Mouse (Mus musculus): ENCODE data around the gene Gm37240. TPM values are rescaled to one million over a fixed set of nuclear protein-coding genes. Genes with fewer than 3 reads are reported as not detected.

The Gm37240 gene
- polyA plus RNA-seq, 1 experiment from 2014 or later = 8.9 TPM

DNA sequence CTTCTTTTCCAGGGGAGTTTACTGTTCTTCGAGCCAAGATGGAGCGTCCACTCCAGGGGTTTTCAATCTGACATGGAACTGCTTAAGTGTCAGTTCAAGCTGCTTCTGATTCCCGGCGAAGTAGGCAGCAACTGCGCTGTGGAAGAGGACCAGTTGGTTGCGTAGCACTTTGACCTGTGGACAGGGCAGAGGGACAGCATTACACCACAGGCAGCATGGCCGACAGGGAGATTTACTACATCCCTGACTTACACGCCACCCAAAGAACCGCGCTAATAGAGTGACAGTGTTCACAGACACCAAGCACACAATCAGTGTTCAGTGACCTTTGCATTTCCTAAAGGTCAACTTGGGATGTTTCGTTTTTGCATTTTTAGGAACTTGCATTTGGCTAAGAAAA lies 1389.6 kb downstream of the Gm37240 start:
- WGBS = 44% methylated on average over 11 of the region's 11 CpGs
- Histone ChIP-seq H3K27me3 (no peaks in the 10 kb centered on the region), H3K4me3 (replicated peaks) (no peak overlapping the region), H3K4me2 (no peak overlapping the region), H3K9ac (no peak overlapping the region), H3K4me1 (0 out of 2 replicates have a peak, but pooled peaks cover 3% of the 10 kb centered on the region), H3K9me3 (replicated peaks) (no peaks in the 10 kb centered on the region), H3K27ac (no peak overlapping the region), H3K36me3 (peaks cover 18% of the 10 kb centered on the region)
- ATAC-seq (replicated peaks; ENCODE audit: low FRiP score) = no peak

DNA sequence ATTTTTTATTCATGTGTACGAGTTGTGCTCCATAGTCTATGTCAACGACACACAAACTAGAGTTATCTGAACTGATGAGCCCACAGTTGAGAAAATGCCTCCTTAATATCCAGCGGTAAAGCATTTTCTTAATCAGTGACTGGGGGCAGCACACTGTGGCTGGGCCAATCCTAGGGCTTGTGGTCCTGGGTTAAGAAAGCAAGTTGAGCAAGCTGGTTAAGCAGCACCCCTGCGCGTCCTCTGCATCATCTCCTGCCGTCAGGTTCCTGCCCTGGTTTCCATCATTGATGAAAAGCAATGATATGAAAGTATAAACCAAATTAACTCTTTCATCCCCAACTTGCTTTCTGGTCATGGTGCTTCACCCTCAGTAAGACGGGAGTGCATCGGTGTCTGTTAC lies 1394.7 kb downstream of the Gm37240 start:
- H3K9ac ChIP-seq = no peak overlapping the region
- H3K27me3 ChIP-seq = no peaks in the 10 kb centered on the region
- no peak overlapping the region for H3K4me2 ChIP-seq
- H3K9me3 ChIP-seq (replicated peaks) = no peaks in the 10 kb centered on the region
- no peak overlapping the region for H3K4me3 ChIP-seq (replicated peaks)
- 0 out of 2 replicates have a peak, but pooled peaks cover under 1% of the 10 kb centered on the region for H3K4me1 ChIP-seq
- no peak for ATAC-seq (replicated peaks; ENCODE audit: low FRiP score)
- WGBS = 85% methylated on average over 8 of the region's 8 CpGs
- no peak overlapping the region for H3K27ac ChIP-seq
- H3K36me3 ChIP-seq = peaks cover 16% of the 10 kb centered on the region

GRCm38 (mm10) chr3:84492148-84492547 lies 1395.2 kb downstream of the Gm37240 start:
- H3K4me2 ChIP-seq = no peak overlapping the region
- no peak overlapping the region for H3K27ac ChIP-seq
- H3K9me3 ChIP-seq (replicated peaks) = no peaks in the 10 kb centered on the region
- no peak overlapping the region for H3K9ac ChIP-seq
- H3K36me3 ChIP-seq = peaks cover 14% of the 10 kb centered on the region
- WGBS = 81% methylated on average over 4 of the region's 4 CpGs
- ATAC-seq (replicated peaks; ENCODE audit: low FRiP score) = no peak
- no peaks in the 10 kb centered on the region for H3K4me1 ChIP-seq
- no peaks in the 10 kb centered on the region for H3K27me3 ChIP-seq
- H3K4me3 ChIP-seq (replicated peaks) = no peak overlapping the region

GRCm38 (mm10) chr3:84488716-84489115 lies 1398.6 kb downstream of the Gm37240 start:
- no peak overlapping the region for H3K27ac ChIP-seq
- H3K4me1 ChIP-seq = no peaks in the 10 kb centered on the region
- H3K27me3 ChIP-seq = no peaks in the 10 kb centered on the region
- H3K9me3 ChIP-seq (replicated peaks) = no peaks in the 10 kb centered on the region
- no peak overlapping the region for H3K4me3 ChIP-seq (replicated peaks)
- WGBS = 67% methylated on average over 6 of the region's 6 CpGs
- H3K36me3 ChIP-seq = peaks cover 9% of the 10 kb centered on the region; the same call in 1 of the 2 replicates
- no peak overlapping the region for H3K4me2 ChIP-seq
- ATAC-seq (replicated peaks; ENCODE audit: low FRiP score) = no peak
- H3K9ac ChIP-seq = no peak overlapping the region

GRCm38 (mm10) chr3:84484891-84485290 lies 1402.4 kb downstream of the Gm37240 start:
- Histone ChIP-seq H3K4me3 (replicated peaks) (no peak overlapping the region), H3K9me3 (replicated peaks) (no peaks in the 10 kb centered on the region), H3K36me3 (no peaks in the 10 kb centered on the region), H3K4me2 (no peak overlapping the region), H3K4me1 (peaks cover 14% of the 10 kb centered on the region), H3K27ac (no peak overlapping the region), H3K27me3 (peaks cover 15% of the 10 kb centered on the region; the same call in 1 of the 2 replicates), H3K9ac (no peak overlapping the region)
- no peak for ATAC-seq (replicated peaks; ENCODE audit: low FRiP score)
- 58% methylated on average over 3 of the region's 3 CpGs for WGBS

DNA sequence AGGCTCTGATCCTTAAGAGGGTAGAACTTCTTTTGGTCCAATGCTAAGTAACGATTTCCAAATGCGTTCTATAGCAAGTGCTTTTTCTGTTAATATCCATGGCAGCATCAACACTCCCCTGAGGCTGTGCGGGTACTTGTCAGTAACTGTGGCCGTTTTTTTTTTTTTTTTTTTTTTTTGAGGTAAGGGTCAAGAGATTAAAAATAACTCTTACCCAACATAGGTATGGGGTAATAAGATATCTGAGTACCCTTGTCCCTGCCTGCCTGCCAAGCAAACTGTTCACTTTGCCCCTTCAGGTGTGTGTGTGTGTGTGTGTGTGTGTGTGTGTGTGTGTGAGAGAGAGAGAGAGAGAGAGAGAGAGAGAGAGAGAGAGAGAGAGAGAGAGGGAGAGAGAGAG lies 1403.0 kb downstream of the Gm37240 start:
- Histone ChIP-seq H3K27ac (no peak overlapping the region), H3K9ac (no peak overlapping the region), H3K4me1 (peaks cover 20% of the 10 kb centered on the region), H3K4me3 (replicated peaks) (no peak overlapping the region), H3K9me3 (replicated peaks) (no peaks in the 10 kb centered on the region), H3K36me3 (no peaks in the 10 kb centered on the region), H3K27me3 (peaks cover 21% of the 10 kb centered on the region), H3K4me2 (no peak overlapping the region)
- ATAC-seq (replicated peaks; ENCODE audit: low FRiP score) = no peak
- WGBS = 68% methylated on average over 4 of the region's 4 CpGs

DNA sequence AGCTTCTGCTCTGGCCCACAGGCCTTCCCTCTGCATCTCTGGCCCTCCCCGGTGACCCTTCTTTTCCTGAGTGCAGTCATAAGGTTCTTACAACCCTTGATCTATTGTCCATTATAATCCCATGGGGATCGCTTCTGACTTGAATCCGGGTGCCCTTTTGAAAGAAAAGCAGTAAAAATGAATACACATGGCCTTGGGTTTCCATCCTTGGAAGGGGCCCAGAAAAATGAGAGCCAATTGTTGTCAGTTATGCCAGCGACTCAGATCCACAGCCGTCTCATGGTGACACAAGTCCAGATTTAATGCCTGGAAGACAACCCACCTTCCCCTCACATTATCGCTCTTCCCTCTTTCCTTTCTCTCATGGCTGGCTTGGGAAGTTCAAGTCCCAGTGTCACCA lies 1405.2 kb downstream of the Gm37240 start:
- H3K9ac ChIP-seq = no peak overlapping the region
- no peaks in the 10 kb centered on the region for H3K9me3 ChIP-seq (replicated peaks)
- H3K4me1 ChIP-seq = peaks cover 31% of the 10 kb centered on the region
- no peak overlapping the region for H3K4me2 ChIP-seq
- 65% methylated on average over 6 of the region's 6 CpGs for WGBS
- H3K27ac ChIP-seq = no peak overlapping the region
- H3K4me3 ChIP-seq (replicated peaks) = no peak overlapping the region
- H3K36me3 ChIP-seq = no peaks in the 10 kb centered on the region
- no peak for ATAC-seq (replicated peaks; ENCODE audit: low FRiP score)
- H3K27me3 ChIP-seq = peaks cover 43% of the 10 kb centered on the region

DNA sequence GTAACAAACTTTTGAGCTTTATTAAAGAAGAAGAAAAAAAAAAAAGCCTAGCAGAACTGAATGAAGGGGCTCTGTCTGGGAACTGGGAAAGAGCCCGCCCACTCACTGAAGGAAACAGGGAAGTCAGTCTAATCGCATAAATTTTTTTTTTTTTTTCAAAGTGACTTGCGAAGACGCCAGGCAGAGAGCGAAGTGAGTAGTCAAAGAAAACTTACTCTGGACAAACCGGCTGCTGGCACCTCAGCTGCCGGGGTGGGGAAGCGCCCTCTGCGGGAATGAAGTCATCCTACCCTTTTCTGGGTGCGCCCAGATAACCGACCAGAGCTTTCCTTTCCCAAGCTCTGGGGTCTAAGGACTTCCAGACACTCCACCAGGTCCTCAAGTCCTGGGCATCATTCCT lies 1406.2 kb downstream of the Gm37240 start:
- H3K36me3 ChIP-seq = no peaks in the 10 kb centered on the region
- peaks cover 31% of the 10 kb centered on the region for H3K4me1 ChIP-seq
- H3K9ac ChIP-seq = no peak overlapping the region
- no peaks in the 10 kb centered on the region for H3K9me3 ChIP-seq (replicated peaks)
- peaks cover 51% of the 10 kb centered on the region for H3K27me3 ChIP-seq
- peak overlapping the region; percentile 69 for H3K4me3 ChIP-seq (replicated peaks)
- ATAC-seq (replicated peaks; ENCODE audit: low FRiP score) = 0 out of 2 replicates have a peak, but pooled peaks have one; percentile 16
- no peak overlapping the region for H3K27ac ChIP-seq
- H3K4me2 ChIP-seq = peak overlapping the region; percentile 100
- WGBS = 4% methylated on average over 11 of the region's 11 CpGs

GRCm38 (mm10) chr3:84480006-84480897 lies 1407.1 kb downstream of the Gm37240 start, which contains the start of gene Fhdc1:
Fhdc1 (minus strand) TSS chr3:84480429.
- peak within 1 kb of the TSS; percentile 69 for H3K4me3 ChIP-seq (replicated peaks)
- under 1% methylated on average over 81 of the region's 82 CpGs for WGBS
- peak within 1 kb of the TSS; percentile 60 for H3K9ac ChIP-seq
- ATAC-seq (replicated peaks; ENCODE audit: low FRiP score) = peak; percentile 90
- peaks cover 55% of the 10 kb centered on the region for H3K27me3 ChIP-seq
- no peaks in the 10 kb centered on the region for H3K9me3 ChIP-seq (replicated peaks)
- peak within 1 kb of the TSS; percentile 100 for H3K4me2 ChIP-seq
- no peaks in the 10 kb centered on the region for H3K36me3 ChIP-seq
- H3K4me1 ChIP-seq = peaks cover 31% of the 10 kb centered on the region
- H3K27ac ChIP-seq = 0 out of 2 replicates have a peak within 1 kb of the TSS, but pooled peaks have one; percentile 32

GRCm38 (mm10) chr3:84479293-84480005 lies 1407.9 kb downstream of the Gm37240 start:
- Histone ChIP-seq H3K4me3 (replicated peaks) (peak overlapping the region; percentile 69), H3K9me3 (replicated peaks) (no peaks in the 10 kb centered on the region), H3K4me1 (peaks cover 31% of the 10 kb centered on the region), H3K4me2 (peak overlapping the region; percentile 100), H3K27ac (no peak overlapping the region), H3K36me3 (no peaks in the 10 kb centered on the region), H3K9ac (peak overlapping the region; percentile 60), H3K27me3 (peaks cover 63% of the 10 kb centered on the region)
- under 1% methylated on average over 61 of the region's 61 CpGs for WGBS
- ATAC-seq (replicated peaks; ENCODE audit: low FRiP score) = peak; percentile 74

DNA sequence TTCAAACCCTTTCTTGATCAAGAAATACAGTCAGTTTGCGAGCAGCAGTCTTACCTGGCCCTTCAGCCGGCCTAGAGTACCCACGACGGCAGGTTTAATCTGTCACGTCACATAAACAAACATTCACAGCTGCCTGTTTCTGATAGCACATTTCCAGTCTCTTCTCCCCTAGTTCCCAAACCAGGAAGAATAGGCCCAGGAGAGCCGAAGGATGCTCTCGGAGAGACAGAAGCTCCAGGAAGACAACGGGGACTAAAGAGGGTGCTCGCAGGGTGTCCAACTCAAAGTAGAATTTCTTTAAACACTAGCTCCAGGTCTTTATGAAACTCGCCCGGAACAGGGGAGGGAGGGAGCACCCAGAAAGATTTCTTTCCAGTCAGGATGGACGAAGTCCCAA lies 1408.4 kb downstream of the Gm37240 start:
- H3K36me3 ChIP-seq = no peaks in the 10 kb centered on the region
- ATAC-seq (replicated peaks; ENCODE audit: low FRiP score) = no peak

GRCm38 (mm10) chr3:84478195-84478594 lies 1409.1 kb downstream of the Gm37240 start:
- Histone ChIP-seq H3K9ac (no peak overlapping the region), H3K36me3 (no peaks in the 10 kb centered on the region), H3K4me1 (peaks cover 41% of the 10 kb centered on the region), H3K27ac (no peak overlapping the region), H3K4me3 (replicated peaks) (peak overlapping the region; percentile 69), H3K27me3 (peaks cover 63% of the 10 kb centered on the region), H3K9me3 (replicated peaks) (no peaks in the 10 kb centered on the region), H3K4me2 (peak overlapping the region; percentile 100; the same call in 1 of the 2 replicates)
- WGBS = 6% methylated on average over 7 of the region's 7 CpGs
- no peak for ATAC-seq (replicated peaks; ENCODE audit: low FRiP score)

More for the DNA sequence above, 1408.4 kb downstream of the Gm37240 start:
- Histone ChIP-seq H3K9ac (peak overlapping the region; percentile 60), H3K27ac (no peak overlapping the region), H3K4me3 (replicated peaks) (peak overlapping the region; percentile 69), H3K4me2 (peak overlapping the region; percentile 100), H3K27me3 (peaks cover 63% of the 10 kb centered on the region), H3K9me3 (replicated peaks) (no peaks in the 10 kb centered on the region), H3K4me1 (peaks cover 35% of the 10 kb centered on the region)
- 4% methylated on average over 12 of the region's 12 CpGs for WGBS
